Mouse (Mus musculus) liver, embryonic 15.5 days (tissue): ENCODE data around the gene Rce1. TPM values are rescaled to one million over a fixed set of nuclear protein-coding genes. Genes with fewer than 3 reads are reported as not detected.

Source experiments
- ATAC-seq: fragments of 200-750 bp; cut with Nextera tagmentation; 2 replicates; pipeline ENCODE4 v1.8.0; 2017; ENCODE audit warnings: moderate number of reproducible peaks, mild to moderate bottlenecking, moderate library complexity; ENCODE audit not compliant: insufficient read depth
- H3K27ac ChIP-seq: fragments of 300-500 bp; sonication (generic); replicated peaks from 2 replicates; pipeline ENCODE4 v1.5.1; 2015; ENCODE audit warnings: mild to moderate bottlenecking, inconsistent platforms
- H3K27me3 ChIP-seq: fragments of 300-500 bp; sonication (generic); 2 replicates; pipeline ENCODE4 v1.6.1; 2015; ENCODE audit warnings: mild to moderate bottlenecking, inconsistent platforms
- H3K36me3 ChIP-seq: fragments of 300-500 bp; sonication (generic); replicated peaks from 2 replicates; pipeline ENCODE4 v1.6.1; 2015; ENCODE audit warnings: moderate library complexity, mild to moderate bottlenecking, inconsistent platforms
- H3K4me1 ChIP-seq: fragments of 300-500 bp; sonication (generic); replicated peaks from 2 replicates; pipeline ENCODE4 v1.6.1; 2015; ENCODE audit warnings: inconsistent platforms
- H3K4me2 ChIP-seq: fragments of 300-500 bp; sonication (generic); 2 replicates; pipeline ENCODE4 v1.6.1; 2015; ENCODE audit warnings: moderate library complexity, mild to moderate bottlenecking, inconsistent platforms
- H3K4me3 ChIP-seq: fragments of 300-500 bp; sonication (generic); replicated peaks from 2 replicates; pipeline ENCODE4 v1.5.1; 2015; ENCODE audit warnings: mild to moderate bottlenecking, inconsistent platforms
- H3K9ac ChIP-seq: fragments of 300-500 bp; sonication (generic); 2 replicates; pipeline ENCODE4 v1.6.1; 2015; ENCODE audit warnings: moderate library complexity, mild to moderate bottlenecking, inconsistent platforms
- H3K9me3 ChIP-seq: fragments of 300-500 bp; sonication (generic); replicated peaks from 2 replicates; pipeline ENCODE4 v1.6.1; 2016; ENCODE audit warnings: inconsistent platforms
- WGBS: fragments of 180-500 bp; shearing (Covaris S2); methylation state at CpG from one replicate; pipeline ENCODE4 v1.1.7; 2015; ENCODE audit warnings: mixed read lengths; ENCODE audit not compliant: insufficient replicate concordance; 5-methylcytosine and 5-hydroxymethylcytosine counted together
- polyA plus RNA-seq: library from polyadenylated mRNA; unstranded; fragments of >200 nt; fragmentation: Nextera tagmentation; extraction: Ambion mirVana; gene quantifications from 2 replicates; pipeline ENCODE4 v1.2.1, GENCODE M21; 2015

Gene Rce1
- polyA plus RNA-seq, 1 experiment from 2014 or later: 24.1 TPM

DNA sequence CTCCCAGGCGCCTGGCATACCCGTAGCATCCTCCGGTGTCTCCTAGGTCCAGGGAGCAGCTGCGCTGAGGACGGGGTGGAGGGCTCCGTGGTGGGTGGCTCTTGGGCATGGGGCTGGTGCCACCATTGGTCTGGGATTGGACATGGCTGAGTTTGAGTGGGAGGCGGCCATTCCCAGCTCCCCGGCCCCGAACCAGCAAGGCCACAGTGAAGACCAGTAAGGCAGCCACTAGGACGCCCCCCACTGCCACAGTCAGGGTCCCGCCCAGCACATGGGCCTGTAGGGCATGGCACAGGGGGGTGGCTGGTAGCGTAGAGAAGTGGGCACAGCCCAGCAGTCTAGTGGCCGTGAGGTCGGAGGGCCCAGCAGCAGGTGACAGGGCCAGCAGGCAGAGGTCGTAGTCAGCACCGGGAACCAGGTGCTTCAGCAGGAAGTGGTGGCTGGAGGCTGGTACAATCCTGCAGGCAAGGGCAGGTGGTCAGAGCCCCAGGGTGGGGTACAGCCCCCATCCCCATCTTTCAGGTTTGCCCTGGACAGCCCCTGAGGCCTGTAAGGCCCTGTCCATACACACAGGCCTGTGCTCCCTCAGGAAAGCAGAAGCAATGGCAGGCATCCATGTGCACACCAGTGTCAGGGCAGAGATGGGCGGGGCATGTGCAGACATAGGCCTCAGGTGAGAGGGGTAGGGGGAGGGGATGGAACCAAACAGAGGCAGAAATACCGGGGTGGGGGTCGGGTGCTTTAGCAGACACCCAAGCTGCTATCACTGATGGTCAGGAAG lies 13.1 kb downstream of the Rce1 start:
- no peak overlapping the region for H3K4me3 ChIP-seq
- H3K9me3 ChIP-seq: no peaks in the 10 kb centered on the region
- no peak overlapping the region for H3K9ac ChIP-seq
- 82% methylated on average over 19 of the region's 19 CpGs for WGBS
- H3K4me2 ChIP-seq: no peak overlapping the region
- H3K27ac ChIP-seq: no peak overlapping the region
- peaks cover 38% of the 10 kb centered on the region for H3K27me3 ChIP-seq
- peaks cover 33% of the 10 kb centered on the region for H3K4me1 ChIP-seq
- no peaks in the 10 kb centered on the region for H3K36me3 ChIP-seq
- ATAC-seq: no peak

DNA sequence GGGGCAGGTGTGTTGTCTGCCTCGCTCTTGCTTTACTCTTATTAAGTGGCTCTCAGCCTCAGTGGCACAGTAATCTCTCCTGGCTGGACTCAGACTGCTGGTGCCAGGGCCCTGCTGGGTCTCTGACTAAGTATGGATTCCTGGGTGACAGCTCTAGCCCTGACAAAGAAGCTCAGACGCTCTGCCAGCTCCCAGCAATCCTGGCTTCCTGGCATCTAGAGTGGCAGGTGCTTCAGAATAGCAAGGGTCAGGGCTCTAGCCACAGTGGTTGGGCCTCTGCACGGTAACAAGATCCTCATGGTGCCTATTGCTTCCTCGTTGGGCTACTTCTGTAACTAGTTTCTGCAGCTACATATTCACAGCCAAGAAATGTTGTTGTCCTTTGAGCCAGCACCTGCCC lies 15.3 kb downstream of the Rce1 start:
- no peak for ATAC-seq
- no peak overlapping the region for H3K4me3 ChIP-seq
- WGBS: 56% methylated on average over 4 of the region's 4 CpGs

DNA sequence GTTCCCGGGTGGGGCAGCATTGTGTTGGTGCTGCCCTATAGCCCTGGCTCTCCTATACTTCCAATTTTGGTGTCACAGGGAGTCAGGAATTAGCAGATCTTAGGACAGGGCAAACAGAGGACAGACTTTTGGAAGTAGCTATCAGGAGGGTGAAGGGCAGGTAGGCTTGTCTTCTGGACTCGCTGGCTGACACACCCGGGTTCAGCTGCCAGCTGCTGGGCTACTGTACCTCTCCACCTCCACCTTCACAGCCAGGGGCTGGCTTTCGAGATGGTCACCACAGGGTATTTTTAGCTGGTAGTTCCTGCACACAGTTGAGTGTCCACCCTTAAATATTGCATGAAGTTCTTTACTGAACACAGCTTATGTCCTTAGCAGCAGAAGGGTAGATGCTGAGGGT lies 16.9 kb downstream of the Rce1 start:
- Histone ChIP-seq H3K27me3 (no peaks in the 10 kb centered on the region), H3K36me3 (peaks cover 5% of the 10 kb centered on the region; the same call in 1 of the 2 replicates), H3K4me3 (no peak overlapping the region), H3K9ac (no peak overlapping the region), H3K27ac (no peak overlapping the region), H3K4me1 (peaks cover 22% of the 10 kb centered on the region), H3K4me2 (no peak overlapping the region), H3K9me3 (no peaks in the 10 kb centered on the region)
- 63% methylated on average over 4 of the region's 4 CpGs for WGBS
- ATAC-seq: no peak

More for the DNA sequence above, 15.3 kb downstream of the Rce1 start:
- Histone ChIP-seq H3K36me3 (peaks cover 2% of the 10 kb centered on the region; the same call in 1 of the 2 replicates), H3K9ac (no peak overlapping the region), H3K4me1 (peaks cover 17% of the 10 kb centered on the region), H3K9me3 (no peaks in the 10 kb centered on the region), H3K27me3 (peaks cover 16% of the 10 kb centered on the region), H3K4me2 (no peak overlapping the region), H3K27ac (no peak overlapping the region)

DNA sequence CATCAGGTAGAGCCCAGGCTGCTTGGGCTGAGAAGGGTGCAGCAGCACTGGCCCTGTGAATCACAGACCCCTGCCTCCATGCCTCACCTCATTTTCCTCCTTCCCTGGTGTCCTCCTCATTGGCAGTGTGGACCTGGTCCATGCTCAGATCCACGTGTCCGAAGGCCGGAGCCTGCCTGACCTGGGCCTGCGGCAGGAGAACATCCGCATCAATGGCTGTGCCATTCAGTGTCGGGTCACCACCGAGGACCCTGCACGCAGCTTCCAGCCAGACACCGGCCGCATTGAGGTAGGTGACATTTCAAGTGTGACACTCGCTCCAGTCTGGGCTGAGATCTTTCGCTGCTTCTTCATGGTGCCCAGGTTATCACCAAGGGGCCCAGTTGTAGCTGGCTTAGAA lies 18.0 kb downstream of the Rce1 start:
- WGBS: 88% methylated on average over 12 of the region's 12 CpGs
- no peak overlapping the region for H3K9ac ChIP-seq

DNA sequence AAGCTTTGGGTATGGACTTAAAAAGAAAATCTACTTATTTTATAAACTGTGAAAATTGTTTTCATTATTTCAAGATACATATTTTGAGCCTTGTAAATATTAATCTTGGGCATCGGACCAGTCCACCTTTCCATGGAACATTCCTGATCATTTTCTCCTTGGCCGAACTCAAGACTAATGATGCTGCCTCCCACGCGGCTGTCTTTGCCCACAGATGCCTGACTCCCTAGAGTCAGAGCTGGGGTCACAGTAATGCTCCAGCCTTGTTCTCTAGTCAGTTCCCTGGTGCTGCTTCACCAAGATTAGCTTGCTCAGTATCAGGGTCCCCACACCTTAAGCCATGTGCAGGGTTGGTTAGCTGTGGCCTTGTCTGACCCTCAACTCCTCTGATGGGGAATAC lies 19.8 kb downstream of the Rce1 start:
- Histone ChIP-seq H3K4me1 (peaks cover 27% of the 10 kb centered on the region), H3K36me3 (peaks cover 16% of the 10 kb centered on the region; the same call in 1 of the 2 replicates), H3K9ac (no peak overlapping the region), H3K27ac (no peak overlapping the region), H3K4me3 (no peak overlapping the region), H3K27me3 (no peaks in the 10 kb centered on the region), H3K4me2 (no peak overlapping the region), H3K9me3 (no peaks in the 10 kb centered on the region)
- ATAC-seq: no peak
- 79% methylated on average over 4 of the region's 4 CpGs for WGBS

More for the DNA sequence above, 18.0 kb downstream of the Rce1 start:
- no peak for ATAC-seq
- H3K27me3 ChIP-seq: no peaks in the 10 kb centered on the region
- H3K27ac ChIP-seq: no peak overlapping the region
- H3K36me3 ChIP-seq: peaks cover 12% of the 10 kb centered on the region; the same call in 1 of the 2 replicates
- H3K4me3 ChIP-seq: no peak overlapping the region
- peaks cover 27% of the 10 kb centered on the region for H3K4me1 ChIP-seq
- H3K9me3 ChIP-seq: no peaks in the 10 kb centered on the region
- no peak overlapping the region for H3K4me2 ChIP-seq

DNA sequence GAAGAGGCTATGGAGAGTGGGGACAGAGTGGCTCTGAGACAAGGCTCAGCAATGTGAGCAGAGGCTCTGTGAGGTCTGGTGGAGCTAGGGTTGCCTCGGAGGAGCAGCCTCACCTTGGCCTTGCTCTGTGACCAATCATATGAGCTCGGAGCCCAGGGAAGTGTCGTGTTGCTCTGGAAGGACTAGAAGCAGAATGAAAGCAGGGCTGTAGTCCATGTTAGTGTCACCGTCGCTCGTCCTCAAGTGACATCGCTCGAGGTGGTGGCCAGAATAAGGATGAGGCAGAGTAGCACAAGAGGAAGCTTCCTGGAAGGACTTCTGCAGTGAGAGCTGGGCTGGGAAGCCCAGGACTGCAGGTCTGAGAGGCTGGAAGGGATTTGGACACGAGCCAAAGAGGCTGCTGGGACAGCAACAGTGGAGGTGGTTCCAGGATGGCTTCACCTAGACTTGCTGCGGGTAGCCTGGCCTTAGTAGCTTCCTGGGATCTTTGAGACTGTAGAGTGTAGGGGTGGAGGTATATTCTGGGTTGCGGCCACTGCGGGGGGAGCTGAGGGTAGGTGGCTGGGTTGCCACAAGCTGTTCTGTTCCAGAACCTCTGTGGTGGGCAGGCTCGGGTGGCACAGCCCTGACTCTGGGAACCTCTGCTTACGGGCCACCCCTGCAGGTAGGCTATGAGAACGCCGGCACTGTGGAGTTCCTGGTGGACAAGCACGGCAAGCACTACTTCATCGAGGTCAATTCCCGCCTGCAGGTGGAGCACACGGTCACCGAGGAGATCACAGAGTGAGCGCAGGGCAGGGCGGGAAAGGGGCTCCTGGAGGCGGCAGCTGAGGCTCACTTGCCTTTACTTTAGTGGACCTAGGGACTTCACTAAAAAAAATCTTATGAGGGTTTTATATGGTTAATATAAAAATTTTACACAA lies 21.4 kb downstream of the Rce1 start:
- H3K27ac ChIP-seq: no peak overlapping the region
- no peak overlapping the region for H3K4me2 ChIP-seq
- H3K9me3 ChIP-seq: no peaks in the 10 kb centered on the region
- H3K9ac ChIP-seq: no peak overlapping the region
- whole genome bisulfite sequencing: 38% methylated on average over 24 of the region's 24 CpGs
- H3K36me3 ChIP-seq: peaks cover 16% of the 10 kb centered on the region; the same call in 1 of the 2 replicates
- H3K4me3 ChIP-seq: no peak overlapping the region
- H3K27me3 ChIP-seq: no peaks in the 10 kb centered on the region
- peaks cover 29% of the 10 kb centered on the region for H3K4me1 ChIP-seq
- peak; percentile 32; the same call in 1 of the 2 replicates for ATAC-seq

DNA sequence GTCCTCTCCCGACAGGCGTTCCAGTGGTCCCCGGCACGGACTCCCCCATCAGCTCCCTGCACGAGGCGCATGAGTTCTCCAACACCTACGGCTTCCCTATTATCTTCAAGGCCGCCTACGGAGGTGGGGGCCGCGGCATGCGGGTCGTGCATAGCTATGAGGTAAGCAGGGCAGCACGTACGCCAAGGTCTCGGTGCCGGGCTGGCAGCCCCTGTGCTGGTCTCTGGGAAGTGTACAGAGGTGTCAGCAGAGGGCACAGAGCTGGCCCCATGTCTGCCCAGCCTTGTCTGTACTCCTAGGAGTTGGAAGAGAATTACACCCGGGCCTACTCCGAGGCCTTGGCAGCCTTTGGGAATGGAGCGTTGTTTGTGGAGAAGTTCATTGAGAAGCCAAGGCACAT lies 23.0 kb downstream of the Rce1 start:
- Histone ChIP-seq H3K36me3 (peaks cover 16% of the 10 kb centered on the region; the same call in 1 of the 2 replicates), H3K4me1 (peaks cover 31% of the 10 kb centered on the region), H3K4me3 (no peak overlapping the region), H3K9me3 (no peaks in the 10 kb centered on the region), H3K27me3 (no peaks in the 10 kb centered on the region), H3K4me2 (no peak overlapping the region), H3K9ac (no peak overlapping the region), H3K27ac (no peak overlapping the region)
- 84% methylated on average over 20 of the region's 20 CpGs for WGBS
- no peak for ATAC-seq

DNA sequence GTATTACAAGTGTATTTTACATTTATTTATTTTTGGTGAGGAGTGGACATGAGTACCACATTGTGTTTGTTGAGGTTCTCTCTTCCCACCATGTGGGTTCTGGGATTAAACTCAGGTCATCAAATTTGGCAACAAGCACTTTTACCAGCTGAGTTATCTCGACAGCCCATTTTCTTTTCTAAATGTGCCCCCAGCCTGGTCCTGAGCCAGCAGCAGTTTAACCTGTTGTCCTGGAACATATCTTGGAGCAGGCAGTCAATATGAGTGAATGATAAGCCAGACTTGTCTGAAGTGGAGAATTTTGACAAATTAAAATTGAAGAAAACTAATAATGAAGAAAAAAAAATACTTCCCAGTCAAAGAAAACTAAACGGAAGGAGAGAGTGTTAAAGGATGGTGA lies 29.4 kb downstream of the Rce1 start:
- Histone ChIP-seq H3K27me3 (no peaks in the 10 kb centered on the region), H3K9ac (no peak overlapping the region), H3K27ac (no peak overlapping the region), H3K4me2 (no peak overlapping the region), H3K4me3 (no peak overlapping the region), H3K36me3 (no peaks in the 10 kb centered on the region), H3K4me1 (peaks cover 20% of the 10 kb centered on the region), H3K9me3 (no peaks in the 10 kb centered on the region)
- no peak for ATAC-seq
- 59% methylated on average over 2 of the region's 2 CpGs for WGBS

DNA sequence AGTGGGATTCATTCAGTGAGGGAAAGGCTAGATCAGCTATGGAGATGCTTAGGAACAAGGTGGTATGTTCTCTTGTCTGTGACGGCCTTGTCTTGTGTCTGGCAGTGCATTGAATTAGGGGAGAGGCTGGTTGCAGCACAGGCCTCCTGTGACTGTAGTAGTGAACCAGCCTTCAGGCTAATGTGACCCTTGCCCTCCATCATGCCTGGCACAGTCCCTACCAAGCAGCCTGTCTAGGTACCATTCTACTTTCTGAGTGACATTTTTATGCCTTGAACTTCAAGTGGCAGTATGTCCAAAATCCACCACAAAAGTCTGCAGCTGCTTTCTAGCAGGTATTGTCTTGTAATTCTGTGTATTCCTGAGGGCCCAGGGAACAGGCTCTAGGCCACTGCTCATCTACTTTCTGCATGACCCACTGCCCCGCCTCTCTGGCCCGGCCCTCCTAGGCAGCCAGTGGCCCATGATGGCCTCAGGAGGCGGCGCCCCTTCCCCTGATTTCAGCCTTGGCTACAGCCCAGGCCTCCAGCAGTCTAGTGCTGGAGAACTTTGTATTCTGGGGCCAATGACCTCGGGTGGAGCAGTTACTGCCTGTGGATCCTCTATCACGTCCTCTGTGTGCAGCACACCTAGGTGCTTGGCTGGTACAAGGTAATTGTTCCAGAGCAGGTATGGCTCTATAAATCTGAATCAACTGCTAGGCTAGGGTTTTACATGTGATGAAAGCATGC lies 31.5 kb downstream of the Rce1 start:
- Histone ChIP-seq H3K27me3 (no peaks in the 10 kb centered on the region; the same call in 1 of the 2 replicates), H3K9me3 (no peaks in the 10 kb centered on the region), H3K4me1 (peaks cover 18% of the 10 kb centered on the region), H3K9ac (no peak overlapping the region), H3K27ac (peak overlapping the region; percentile 53), H3K4me3 (no peak overlapping the region; the same call in 1 of the 2 replicates), H3K4me2 (peak overlapping the region; percentile 29; the same call in 1 of the 2 replicates), H3K36me3 (no peaks in the 10 kb centered on the region)
- ATAC-seq: peak; percentile 85
- 51% methylated on average over 7 of the region's 7 CpGs for WGBS

DNA sequence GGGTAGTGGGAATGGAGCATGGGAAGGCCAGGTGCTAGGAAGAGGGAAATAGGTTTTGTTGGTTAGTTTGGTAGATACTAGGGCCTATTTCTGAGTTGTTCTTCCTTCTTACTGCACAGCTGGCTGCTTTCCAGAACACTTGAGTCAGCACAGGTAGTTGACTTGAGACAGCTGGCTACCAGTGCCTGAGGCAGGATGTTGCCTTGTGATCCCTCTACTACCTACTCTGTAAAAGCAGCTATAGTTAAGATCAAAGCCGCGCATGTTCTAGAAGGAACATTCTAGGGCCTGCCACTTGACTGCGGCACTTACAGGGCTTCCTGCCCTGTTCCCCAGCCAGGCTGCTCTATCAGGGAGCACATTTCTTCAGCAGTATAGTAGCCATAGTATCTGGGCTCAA lies 35.4 kb downstream of the Rce1 start:
- ATAC-seq: no peak
- Histone ChIP-seq H3K9me3 (no peaks in the 10 kb centered on the region), H3K27ac (no peak overlapping the region), H3K4me3 (no peak overlapping the region), H3K4me2 (no peak overlapping the region), H3K4me1 (peaks cover 7% of the 10 kb centered on the region), H3K27me3 (peaks cover 18% of the 10 kb centered on the region), H3K9ac (no peak overlapping the region), H3K36me3 (no peaks in the 10 kb centered on the region)
- 84% methylated on average over 3 of the region's 3 CpGs for WGBS
